Mouse (Mus musculus) kidney, embryonic 15.5 days (tissue): ENCODE results near the gene Gm11037. TPM values are rescaled to one million over a fixed set of nuclear protein-coding genes. Genes with fewer than 3 reads are reported as not detected.

ENCODE experiments used
- ATAC-seq: fragments of 200-750 bp; cut with Nextera tagmentation; replicated peaks from 2 replicates; pipeline ENCODE4 v1.8.0; 2017; ENCODE audit warnings: moderate TSS enrichment; ENCODE audit not compliant: low FRiP score
- H3K27ac ChIP-seq: fragments of 300-500 bp; sonication (generic); 2 replicates; pipeline ENCODE4 v1.5.1; 2015; ENCODE audit warnings: mild to moderate bottlenecking, inconsistent platforms
- H3K27me3 ChIP-seq: fragments of 300-500 bp; sonication (generic); 2 replicates; pipeline ENCODE4 v1.6.1; 2015; ENCODE audit warnings: inconsistent platforms
- H3K36me3 ChIP-seq: fragments of 300-500 bp; sonication (generic); 2 replicates; pipeline ENCODE4 v1.6.1; 2015; ENCODE audit warnings: inconsistent platforms
- H3K4me1 ChIP-seq: fragments of 300-500 bp; sonication (generic); 2 replicates; pipeline ENCODE4 v1.6.1; 2015; ENCODE audit warnings: inconsistent platforms
- H3K4me2 ChIP-seq: fragments of 300-500 bp; sonication (generic); 2 replicates; pipeline ENCODE4 v1.6.1; 2015; ENCODE audit warnings: moderate library complexity, mild to moderate bottlenecking, inconsistent platforms
- H3K4me3 ChIP-seq: fragments of 300-500 bp; sonication (generic); replicated peaks from 2 replicates; pipeline ENCODE4 v1.5.1; 2015; ENCODE audit warnings: mild to moderate bottlenecking, inconsistent platforms
- H3K9ac ChIP-seq: fragments of 300-500 bp; sonication (generic); 2 replicates; pipeline ENCODE4 v1.6.1; 2015; ENCODE audit warnings: mild to moderate bottlenecking, inconsistent platforms
- H3K9me3 ChIP-seq: fragments of 300-500 bp; sonication (generic); replicated peaks from 2 replicates; pipeline ENCODE4 v1.6.1; 2016; ENCODE audit warnings: inconsistent platforms
- WGBS: fragments of 180-500 bp; shearing (Covaris S2); methylation state at CpG from one replicate; pipeline ENCODE4 v1.1.7; 2015; ENCODE audit warnings: mixed read lengths; 5-methylcytosine and 5-hydroxymethylcytosine counted together
- polyA plus RNA-seq: library from polyadenylated mRNA; unstranded; fragments of >200 nt; fragmentation: Nextera tagmentation; extraction: Ambion mirVana; gene quantifications from 2 replicates; pipeline ENCODE4 v1.2.1, GENCODE M21; 2015

The Gm11037 gene
- polyA plus RNA-seq, 1 experiment from 2014 or later: not detected

DNA sequence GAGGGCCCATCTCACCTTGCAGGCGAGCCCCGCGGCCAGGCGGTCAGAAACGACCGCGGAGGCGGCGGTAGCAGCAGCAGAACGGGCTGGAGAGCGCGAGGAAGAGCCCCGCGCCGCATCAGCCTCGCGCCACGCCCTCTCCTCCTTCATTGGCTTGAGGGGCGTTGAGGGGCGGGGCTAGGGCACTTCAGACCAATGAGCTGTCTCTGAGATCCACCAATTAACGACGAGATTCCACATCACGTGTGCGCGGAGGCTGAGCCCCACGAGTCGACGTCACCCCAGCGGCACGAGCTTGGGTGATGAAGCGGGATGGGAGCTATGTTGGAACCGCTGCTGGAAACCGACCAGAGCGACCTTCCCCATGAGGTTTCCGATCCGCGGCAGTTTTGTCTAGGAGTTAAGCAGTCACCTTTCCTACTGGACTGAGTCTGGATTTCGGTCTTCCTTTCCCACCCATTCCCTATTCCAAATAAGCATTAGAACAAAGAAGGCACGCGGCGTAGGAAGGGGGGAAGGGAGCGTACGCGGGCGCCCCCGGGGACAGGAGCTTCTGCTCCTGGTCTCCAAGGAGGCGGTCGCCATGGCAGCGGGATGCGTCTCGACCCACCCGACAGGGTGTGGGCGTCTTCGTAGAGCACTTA is 26.8 kb downstream of the Gm11037 start, which contains the start of gene 1700037H04Rik:
Gene 1700037H04Rik, minus strand, starts transcription at position 144 of the 644 bp plus-strand sequence.
- Histone ChIP-seq H3K4me2 (peak within 1 kb of the TSS; percentile 90), H3K9me3 (no peaks in the 10 kb centered on the region), H3K27me3 (no peaks in the 10 kb centered on the region; the same call in 1 of the 2 replicates), H3K36me3 (peaks cover 3% of the 10 kb centered on the region; the same call in 1 of the 2 replicates), H3K9ac (peak within 1 kb of the TSS; percentile 85), H3K4me1 (peaks cover 23% of the 10 kb centered on the region), H3K4me3 (peak within 1 kb of the TSS; percentile 77), H3K27ac (peak within 1 kb of the TSS; percentile 94)
- under 1% methylated on average over 54 of the region's 54 CpGs for WGBS
- ATAC-seq: peak; percentile 96

DNA sequence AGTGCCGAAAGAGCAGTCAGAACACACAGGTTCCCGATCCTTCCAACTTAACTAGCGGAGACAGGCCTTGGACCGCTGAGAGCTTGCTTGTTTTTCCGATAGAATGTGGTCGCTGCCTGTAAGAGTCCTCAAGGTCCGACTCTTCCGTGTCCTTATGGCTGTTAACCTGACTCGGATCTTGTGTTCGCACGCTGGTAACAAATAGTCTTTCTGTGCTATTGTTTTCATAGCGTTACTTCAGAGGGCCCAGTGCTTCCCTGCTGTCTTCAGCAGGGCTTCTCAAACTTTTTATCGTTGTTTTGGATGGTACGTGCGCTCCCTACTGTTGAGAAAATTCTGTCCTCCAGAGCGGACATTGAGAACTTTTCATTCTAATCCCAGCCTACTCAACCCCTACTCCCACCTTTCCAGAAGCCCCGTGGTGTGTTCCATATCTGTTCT is 27.4 kb downstream of the Gm11037 start:
- Histone ChIP-seq H3K9me3 (no peaks in the 10 kb centered on the region), H3K4me2 (peak overlapping the region; percentile 90), H3K4me1 (peaks cover 23% of the 10 kb centered on the region), H3K27me3 (no peaks in the 10 kb centered on the region; the same call in 1 of the 2 replicates), H3K36me3 (no peaks in the 10 kb centered on the region), H3K27ac (peak overlapping the region; percentile 94), H3K4me3 (peak overlapping the region; percentile 77), H3K9ac (peak overlapping the region; percentile 82)
- WGBS: under 1% methylated on average over 17 of the region's 17 CpGs
- ATAC-seq: no peak; the same call in 1 of the 2 replicates

DNA sequence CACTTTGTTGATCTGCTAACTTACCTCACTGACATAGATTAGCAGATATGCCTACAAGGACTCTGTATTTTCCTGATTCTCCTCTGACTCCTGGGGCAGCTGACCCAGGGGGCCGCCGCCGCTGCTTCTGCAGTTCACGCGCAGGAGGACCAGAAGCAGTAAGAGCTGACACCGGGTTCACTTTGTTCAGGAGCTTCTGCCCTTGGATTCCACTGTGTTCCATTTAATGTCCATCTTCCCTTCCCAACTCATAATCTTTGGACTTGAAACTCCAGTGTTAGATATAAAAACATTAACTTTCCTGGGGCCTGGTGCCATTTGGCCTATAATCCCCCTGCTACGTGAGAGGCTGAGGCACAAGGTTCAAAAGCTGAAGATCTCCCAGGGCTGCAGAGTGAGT is 30.6 kb downstream of the Gm11037 start:
- H3K4me2 ChIP-seq: no peak overlapping the region
- no peaks in the 10 kb centered on the region for H3K9me3 ChIP-seq
- H3K27ac ChIP-seq: no peak overlapping the region
- 70% methylated on average over 7 of the region's 7 CpGs for WGBS
- H3K36me3 ChIP-seq: no peaks in the 10 kb centered on the region
- no peaks in the 10 kb centered on the region; the same call in 1 of the 2 replicates for H3K27me3 ChIP-seq
- no peak for ATAC-seq
- peaks cover 13% of the 10 kb centered on the region for H3K4me1 ChIP-seq
- no peak overlapping the region for H3K4me3 ChIP-seq
- no peak overlapping the region for H3K9ac ChIP-seq

DNA sequence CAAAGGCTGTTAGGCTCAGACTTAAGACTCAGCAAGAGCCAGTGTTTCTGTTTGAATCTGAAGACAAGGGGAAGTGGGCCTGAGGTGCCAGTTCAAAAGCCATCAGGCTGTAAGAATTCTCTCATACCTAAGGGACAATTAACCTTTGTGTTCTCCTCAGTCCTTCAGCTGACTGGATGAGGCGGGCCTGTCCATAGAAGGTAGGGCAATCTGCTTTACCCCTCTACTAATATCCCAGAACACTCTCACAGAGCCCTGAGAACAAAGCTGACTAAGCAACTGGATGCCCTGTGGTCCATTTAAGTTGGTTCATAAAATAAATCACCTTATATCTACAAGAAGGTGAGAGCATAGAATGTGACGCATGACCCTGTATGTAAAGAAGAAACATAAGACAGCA is 32.9 kb downstream of the Gm11037 start:
- no peak overlapping the region for H3K9ac ChIP-seq
- WGBS: 85% methylated on average over 2 of the region's 2 CpGs
- no peaks in the 10 kb centered on the region for H3K36me3 ChIP-seq

DNA sequence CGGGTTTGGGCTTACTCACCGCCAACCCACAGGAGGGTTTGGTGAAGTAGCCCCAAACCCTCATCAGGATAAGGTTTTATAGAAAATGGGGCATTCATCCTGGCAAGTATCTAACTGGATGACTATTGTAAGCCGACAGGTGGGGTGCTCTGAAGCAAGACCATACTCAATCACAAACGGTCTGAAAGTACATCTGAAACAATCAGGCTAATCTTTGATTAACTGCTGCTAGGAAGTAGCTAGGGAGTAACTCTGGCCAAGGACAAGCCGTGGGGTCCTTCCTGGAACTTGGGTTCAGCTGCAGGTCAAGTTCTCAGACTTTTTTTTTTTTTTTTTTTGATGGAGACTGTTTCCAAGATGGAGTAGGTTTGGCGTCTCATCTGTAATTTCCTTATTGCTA is 34.7 kb downstream of the Gm11037 start:
- Histone ChIP-seq H3K9ac (no peak overlapping the region), H3K9me3 (no peaks in the 10 kb centered on the region), H3K4me1 (peaks cover 19% of the 10 kb centered on the region), H3K27ac (no peak overlapping the region), H3K4me2 (no peak overlapping the region), H3K36me3 (no peaks in the 10 kb centered on the region), H3K27me3 (peaks cover 28% of the 10 kb centered on the region), H3K4me3 (no peak overlapping the region)
- ATAC-seq: no peak
- 64% methylated on average over 6 of the region's 6 CpGs for WGBS

More for the DNA sequence above, 32.9 kb downstream of the Gm11037 start:
- peaks cover 12% of the 10 kb centered on the region for H3K4me1 ChIP-seq
- H3K27ac ChIP-seq: no peak overlapping the region
- H3K4me3 ChIP-seq: no peak overlapping the region
- H3K27me3 ChIP-seq: peaks cover 10% of the 10 kb centered on the region
- no peak overlapping the region for H3K4me2 ChIP-seq
- H3K9me3 ChIP-seq: no peaks in the 10 kb centered on the region
- no peak for ATAC-seq

DNA sequence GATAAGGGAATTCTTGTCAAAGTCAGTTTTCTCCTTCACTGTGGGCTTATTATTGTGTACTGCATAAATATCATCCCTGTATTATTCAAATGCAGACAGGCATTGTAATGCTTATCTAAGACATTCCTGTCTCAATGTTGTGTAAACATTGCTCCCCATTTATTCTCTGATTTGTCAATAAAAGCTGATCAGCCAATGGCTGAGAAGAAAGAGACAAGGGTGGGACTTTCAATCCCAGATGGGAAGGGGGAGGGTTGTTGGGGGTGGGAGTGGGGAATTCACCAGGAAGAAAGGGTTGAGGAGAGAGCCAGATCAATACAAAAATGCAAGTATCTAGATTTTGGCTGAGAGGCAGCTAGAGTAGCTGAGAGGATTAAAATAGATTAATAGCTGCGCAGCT is 35.6 kb downstream of the Gm11037 start:
- no peak for ATAC-seq
- H3K9me3 ChIP-seq: no peaks in the 10 kb centered on the region
- no peak overlapping the region for H3K4me2 ChIP-seq
- H3K9ac ChIP-seq: no peak overlapping the region
- H3K27me3 ChIP-seq: peaks cover 37% of the 10 kb centered on the region
- peaks cover 20% of the 10 kb centered on the region for H3K4me1 ChIP-seq
- no peak overlapping the region for H3K27ac ChIP-seq
- H3K36me3 ChIP-seq: no peaks in the 10 kb centered on the region
- WGBS: 82% methylated on average over 1 of the region's 1 CpGs
- no peak overlapping the region for H3K4me3 ChIP-seq

DNA sequence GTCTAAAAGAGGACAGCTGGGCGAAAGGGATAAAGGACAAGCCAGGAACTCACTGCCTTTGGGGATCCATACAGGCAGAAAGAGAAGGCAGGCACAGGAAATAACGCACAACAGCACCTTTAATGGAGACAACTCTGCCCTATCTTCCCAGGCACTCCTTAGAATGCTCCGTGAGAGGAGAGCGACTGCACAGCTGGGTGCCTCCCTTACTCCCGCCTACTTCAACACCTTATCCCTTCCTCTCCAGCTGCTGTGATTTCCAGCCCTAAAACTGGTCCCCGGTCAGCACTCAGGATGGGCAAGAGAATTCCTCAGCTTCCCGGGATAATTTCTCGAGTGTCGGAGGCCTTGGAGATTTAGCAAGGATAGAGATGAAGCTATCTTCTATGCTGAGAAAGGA is 37.6 kb downstream of the Gm11037 start:
- H3K9ac ChIP-seq: peak overlapping the region; percentile 28; the same call in 1 of the 2 replicates
- no peaks in the 10 kb centered on the region for H3K9me3 ChIP-seq
- H3K27ac ChIP-seq: no peak overlapping the region
- ATAC-seq: no peak
- peaks cover 38% of the 10 kb centered on the region for H3K4me1 ChIP-seq
- 13% methylated on average over 9 of the region's 9 CpGs for WGBS
- H3K36me3 ChIP-seq: 0 out of 2 replicates have a peak, but pooled peaks cover 3% of the 10 kb centered on the region
- H3K4me3 ChIP-seq: peak overlapping the region; percentile 37
- H3K4me2 ChIP-seq: peak overlapping the region; percentile 61
- H3K27me3 ChIP-seq: peaks cover 41% of the 10 kb centered on the region

DNA sequence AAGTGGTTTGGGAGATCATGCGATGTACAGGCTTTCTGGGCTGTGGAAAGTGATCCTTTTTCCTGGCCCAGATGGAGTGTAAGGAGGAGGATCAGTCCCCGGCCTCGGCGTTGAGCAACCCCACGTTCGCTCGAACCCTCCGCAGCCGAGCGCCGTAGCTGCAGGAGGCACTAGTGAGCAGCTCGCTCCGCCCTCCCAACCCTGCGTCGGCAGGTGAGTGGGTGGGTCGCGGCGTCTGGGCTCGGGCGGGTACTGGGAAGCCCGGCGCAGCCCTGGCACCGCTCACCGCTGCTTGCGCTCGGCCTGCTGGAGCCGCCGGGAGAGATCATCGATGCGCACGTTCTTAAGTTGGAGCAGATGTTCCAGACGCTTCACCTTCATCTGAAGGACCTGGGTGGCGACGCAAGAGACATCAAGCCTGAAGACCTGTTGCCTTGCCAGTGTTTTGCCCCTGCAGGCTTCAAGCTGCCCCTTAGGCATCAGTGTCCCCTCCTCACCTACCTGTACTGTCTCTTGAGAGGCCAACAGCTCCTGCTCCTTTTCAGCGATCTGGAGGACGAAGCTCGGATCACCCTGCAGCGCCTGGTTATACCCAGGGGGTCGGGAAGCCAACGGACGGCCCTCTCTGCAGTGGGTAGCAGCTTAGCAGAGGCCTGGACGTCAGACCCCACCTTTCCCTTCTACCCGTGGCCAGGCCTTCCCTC is 38.3 kb downstream of the Gm11037 start:
- no peak for ATAC-seq
- peak overlapping the region; percentile 28; the same call in 1 of the 2 replicates for H3K9ac ChIP-seq

DNA sequence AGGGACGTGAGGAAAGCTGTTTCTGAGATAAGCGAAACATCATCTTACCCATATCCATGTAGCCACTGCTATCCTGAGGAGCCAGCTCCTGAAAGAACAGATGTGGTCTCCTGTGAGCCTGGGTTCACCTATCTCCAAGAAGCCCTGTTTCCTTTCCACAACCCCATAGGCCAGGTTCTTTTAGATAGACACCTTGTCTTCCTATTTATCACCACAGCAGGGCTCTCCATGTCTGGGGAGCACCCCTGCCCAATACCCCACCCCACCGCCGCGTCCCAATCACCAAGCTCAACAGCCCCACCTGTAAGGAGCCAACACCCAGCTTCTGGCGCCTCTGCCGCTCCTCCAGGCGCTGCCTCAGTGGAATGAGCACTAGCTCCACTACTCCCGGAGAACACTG is 39.0 kb downstream of the Gm11037 start:
- Histone ChIP-seq H3K27me3 (peaks cover 41% of the 10 kb centered on the region), H3K9me3 (no peaks in the 10 kb centered on the region), H3K9ac (no peak overlapping the region), H3K27ac (no peak overlapping the region), H3K36me3 (0 out of 2 replicates have a peak, but pooled peaks cover 9% of the 10 kb centered on the region), H3K4me2 (no peak overlapping the region), H3K4me1 (peaks cover 52% of the 10 kb centered on the region), H3K4me3 (no peak overlapping the region)
- no peak for ATAC-seq
- 48% methylated on average over 9 of the region's 9 CpGs for WGBS

More for the DNA sequence above, 38.3 kb downstream of the Gm11037 start:
- Histone ChIP-seq H3K4me2 (peak overlapping the region; percentile 61), H3K4me1 (peaks cover 44% of the 10 kb centered on the region), H3K27ac (no peak overlapping the region), H3K4me3 (peak overlapping the region; percentile 37), H3K9me3 (no peaks in the 10 kb centered on the region), H3K27me3 (peaks cover 41% of the 10 kb centered on the region), H3K36me3 (0 out of 2 replicates have a peak, but pooled peaks cover 3% of the 10 kb centered on the region)
- 4% methylated on average over 43 of the region's 43 CpGs for WGBS

DNA sequence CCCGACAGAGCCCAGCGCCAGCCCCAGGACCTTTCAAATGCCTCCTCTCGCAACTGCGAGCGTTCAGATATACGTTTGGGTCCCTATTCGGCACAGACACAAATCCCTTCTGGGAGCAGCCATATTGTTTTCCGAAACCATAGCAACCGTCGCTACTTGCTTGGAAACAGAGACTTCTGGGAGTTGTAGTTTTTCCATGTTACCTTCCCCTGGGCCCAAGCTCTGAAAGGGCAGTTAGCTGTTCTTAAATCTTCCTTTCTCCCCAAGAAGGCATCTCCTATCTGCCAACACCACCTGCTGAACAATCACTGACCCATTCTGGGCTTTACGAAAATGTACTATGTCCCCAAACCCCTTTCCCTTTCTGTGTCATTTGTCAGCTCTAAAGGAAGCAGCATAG is 41.4 kb downstream of the Gm11037 start:
- Histone ChIP-seq H3K27me3 (peaks cover 41% of the 10 kb centered on the region), H3K4me2 (peak overlapping the region; percentile 72), H3K9ac (no peak overlapping the region), H3K4me3 (peak overlapping the region; percentile 42), H3K36me3 (0 out of 2 replicates have a peak, but pooled peaks cover 10% of the 10 kb centered on the region), H3K27ac (0 out of 2 replicates have a peak overlapping the region, but pooled peaks have one; percentile 76), H3K4me1 (peaks cover 69% of the 10 kb centered on the region), H3K9me3 (no peaks in the 10 kb centered on the region)
- ATAC-seq: 0 out of 2 replicates have a peak, but pooled peaks have one; percentile 19
- 6% methylated on average over 11 of the region's 11 CpGs for WGBS

DNA sequence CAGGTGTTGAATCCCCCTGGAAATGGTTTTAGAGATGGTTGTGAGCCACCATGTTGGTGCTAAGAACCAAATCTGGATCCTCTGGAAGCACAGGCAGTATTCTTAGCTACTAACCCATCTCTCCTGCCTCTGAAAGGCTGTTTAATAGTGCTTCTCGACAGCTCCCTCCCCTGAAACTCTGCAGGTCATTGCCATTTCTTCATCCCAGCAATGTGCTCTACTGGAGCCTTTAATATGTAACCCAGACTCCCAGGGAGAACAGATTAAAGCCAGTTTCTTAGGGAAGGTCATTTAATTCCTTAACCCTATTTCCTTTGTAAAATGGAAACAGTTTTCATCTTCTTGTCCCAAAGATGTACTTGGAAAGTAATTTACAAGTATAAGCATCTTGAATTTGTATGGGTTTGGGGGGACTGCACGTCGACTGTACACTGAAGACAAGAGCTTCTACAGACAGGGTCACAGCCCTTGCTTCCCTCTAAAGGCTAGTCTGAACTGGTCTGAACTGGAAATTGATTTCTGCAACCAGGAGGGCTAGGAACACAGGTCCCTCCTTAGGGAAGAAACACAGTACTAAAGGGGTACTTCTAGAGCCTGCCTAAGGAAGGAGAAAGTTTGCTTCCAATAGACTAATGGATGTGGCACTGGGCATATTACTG is 42.1 kb downstream of the Gm11037 start:
- no peak overlapping the region for H3K4me3 ChIP-seq
- 72% methylated on average over 3 of the region's 3 CpGs for WGBS
- H3K9me3 ChIP-seq: no peaks in the 10 kb centered on the region
- H3K4me1 ChIP-seq: peaks cover 68% of the 10 kb centered on the region
- H3K9ac ChIP-seq: no peak overlapping the region
- no peak for ATAC-seq
- H3K4me2 ChIP-seq: 0 out of 2 replicates have a peak overlapping the region, but pooled peaks have one; percentile 92
- peaks cover 38% of the 10 kb centered on the region for H3K27me3 ChIP-seq
- peak overlapping the region; percentile 76 for H3K27ac ChIP-seq
- 0 out of 2 replicates have a peak, but pooled peaks cover 10% of the 10 kb centered on the region for H3K36me3 ChIP-seq
